Mouse (Mus musculus): Measurements from ENCODE around the gene Tmem260. TPM values are rescaled to one million over a fixed set of nuclear protein-coding genes. Genes with fewer than 3 reads are reported as not detected.

Gene Tmem260
- total and polyA plus RNA-seq, 3 experiments: 3.7 to 24.2 (median 16.0) TPM

- no peaks in the 10 kb centered on the region for H3K4me1 ChIP-seq (ENCODE audit: insufficient read depth, low read depth, low read length)
- no peak for TF ChIP-seq POLR2AphosphoS5 (IDR thresholded peaks at IDR 0.05; ENCODE audit: insufficient replicate concordance, low read depth, low read length)
- TF ChIP-seq TAL1 (conservative IDR thresholded peaks at IDR 0.05; ENCODE audit: low read depth, low read length): no peak
- no peak for TF ChIP-seq GATA1 (IDR thresholded peaks at IDR 0.05; ENCODE audit: borderline replicate concordance, low read length)
- no peak for TF ChIP-seq CTCF (IDR thresholded peaks at IDR 0.05; ENCODE audit: low read depth, low read length)
- no peak for TF ChIP-seq GATA2 (IDR thresholded peaks at IDR 0.05; ENCODE audit: borderline replicate concordance, low read depth, low read length)
- no peak for DNase-seq (ENCODE audit: low spot score)
- peaks cover 56% of the 10 kb centered on the region for H3K36me3 ChIP-seq (replicated peaks)
- no peaks in the 10 kb centered on the region for H3K9me3 ChIP-seq (replicated peaks)
- H3K27me3 ChIP-seq (ENCODE audit: insufficient read depth, low read length): no peaks in the 10 kb centered on the region
- H3K4me3 ChIP-seq (ENCODE audit: low read depth, low read length): no peak overlapping the region
- ATAC-seq (ENCODE audit: extremely low read depth, insufficient number of reproducible peaks, low FRiP score, poor library complexity, severe bottlenecking): no peak
These were observed 10.6 kb downstream of the Tmem260 start for GRCm38 (mm10) chr14:48456305-48457092.

- ATAC-seq (ENCODE audit: extremely low read depth, insufficient number of reproducible peaks, low FRiP score, poor library complexity, severe bottlenecking) (no peak), DNase-seq (ENCODE audit: low spot score) (no peak)
- Histone ChIP-seq H3K36me3 (replicated peaks) (peaks cover 49% of the 10 kb centered on the region), H3K9me3 (replicated peaks) (no peaks in the 10 kb centered on the region), H3K4me1 (ENCODE audit: insufficient read depth, low read depth, low read length) (no peaks in the 10 kb centered on the region), H3K27me3 (ENCODE audit: insufficient read depth, low read length) (no peaks in the 10 kb centered on the region), H3K4me3 (ENCODE audit: low read depth, low read length) (no peak overlapping the region)
- no peak for TF ChIP-seq GATA1 (IDR thresholded peaks at IDR 0.05; ENCODE audit: borderline replicate concordance, low read length)
- no peak for TF ChIP-seq GATA2 (IDR thresholded peaks at IDR 0.05; ENCODE audit: borderline replicate concordance, low read depth, low read length)
- no peak for TF ChIP-seq POLR2AphosphoS5 (IDR thresholded peaks at IDR 0.05; ENCODE audit: insufficient replicate concordance, low read depth, low read length)
- TF ChIP-seq TAL1 (conservative IDR thresholded peaks at IDR 0.05; ENCODE audit: low read depth, low read length): no peak
- TF ChIP-seq CTCF (IDR thresholded peaks at IDR 0.05; ENCODE audit: low read depth, low read length): no peak
These were observed 11.5 kb downstream of the Tmem260 start for GRCm38 (mm10) chr14:48457288-48457938.

GRCm38 (mm10) chr14:48458901-48459300 lies 13.0 kb downstream of the Tmem260 start:
- Histone ChIP-seq H3K27me3 (ENCODE audit: insufficient read depth, low read length) (no peaks in the 10 kb centered on the region), H3K4me3 (ENCODE audit: low read depth, low read length) (no peak overlapping the region), H3K4me1 (ENCODE audit: insufficient read depth, low read depth, low read length) (no peaks in the 10 kb centered on the region), H3K36me3 (replicated peaks) (peaks cover 47% of the 10 kb centered on the region), H3K9me3 (replicated peaks) (no peaks in the 10 kb centered on the region)
- ATAC-seq (ENCODE audit: extremely low read depth, insufficient number of reproducible peaks, low FRiP score, poor library complexity, severe bottlenecking): no peak
- DNase-seq (ENCODE audit: low spot score): no peak
- no peak for TF ChIP-seq POLR2AphosphoS5 (IDR thresholded peaks at IDR 0.05; ENCODE audit: insufficient replicate concordance, low read depth, low read length)
- TF ChIP-seq TAL1 (conservative IDR thresholded peaks at IDR 0.05; ENCODE audit: low read depth, low read length): no peak
- no peak for TF ChIP-seq CTCF (IDR thresholded peaks at IDR 0.05; ENCODE audit: low read depth, low read length)
- no peak for TF ChIP-seq GATA1 (IDR thresholded peaks at IDR 0.05; ENCODE audit: borderline replicate concordance, low read length)
- no peak for TF ChIP-seq GATA2 (IDR thresholded peaks at IDR 0.05; ENCODE audit: borderline replicate concordance, low read depth, low read length)

- H3K4me1 ChIP-seq (ENCODE audit: insufficient read depth, low read depth, low read length): no peaks in the 10 kb centered on the region
- H3K36me3 ChIP-seq (replicated peaks): peaks cover 27% of the 10 kb centered on the region
- no peaks in the 10 kb centered on the region for H3K27me3 ChIP-seq (ENCODE audit: insufficient read depth, low read length)
- ATAC-seq (ENCODE audit: extremely low read depth, insufficient number of reproducible peaks, low FRiP score, poor library complexity, severe bottlenecking) (no peak), DNase-seq (ENCODE audit: low spot score) (no peak)
- no peaks in the 10 kb centered on the region for H3K9me3 ChIP-seq (replicated peaks)
- H3K4me3 ChIP-seq (ENCODE audit: low read depth, low read length): no peak overlapping the region
- TF ChIP-seq GATA1 (IDR thresholded peaks at IDR 0.05; ENCODE audit: borderline replicate concordance, low read length) (no peak), CTCF (IDR thresholded peaks at IDR 0.05; ENCODE audit: low read depth, low read length) (no peak), TAL1 (conservative IDR thresholded peaks at IDR 0.05; ENCODE audit: low read depth, low read length) (no peak), POLR2AphosphoS5 (IDR thresholded peaks at IDR 0.05; ENCODE audit: insufficient replicate concordance, low read depth, low read length) (no peak), GATA2 (IDR thresholded peaks at IDR 0.05; ENCODE audit: borderline replicate concordance, low read depth, low read length) (no peak)
These were observed 22.4 kb downstream of the Tmem260 start for GRCm38 (mm10) chr14:48468339-48468738.

GRCm38 (mm10) chr14:48470742-48471487 lies 25.0 kb downstream of the Tmem260 start:
- Histone ChIP-seq H3K27me3 (ENCODE audit: insufficient read depth, low read length) (no peaks in the 10 kb centered on the region), H3K36me3 (replicated peaks) (peaks cover 27% of the 10 kb centered on the region), H3K4me3 (ENCODE audit: low read depth, low read length) (no peak overlapping the region), H3K4me1 (ENCODE audit: insufficient read depth, low read depth, low read length) (no peaks in the 10 kb centered on the region), H3K9me3 (replicated peaks) (no peaks in the 10 kb centered on the region)
- no peak for TF ChIP-seq GATA2 (IDR thresholded peaks at IDR 0.05; ENCODE audit: borderline replicate concordance, low read depth, low read length)
- no peak for TF ChIP-seq CTCF (IDR thresholded peaks at IDR 0.05; ENCODE audit: low read depth, low read length)
- TF ChIP-seq POLR2AphosphoS5 (IDR thresholded peaks at IDR 0.05; ENCODE audit: insufficient replicate concordance, low read depth, low read length): no peak
- no peak for TF ChIP-seq TAL1 (conservative IDR thresholded peaks at IDR 0.05; ENCODE audit: low read depth, low read length)
- no peak for TF ChIP-seq GATA1 (IDR thresholded peaks at IDR 0.05; ENCODE audit: borderline replicate concordance, low read length)
- no peak for ATAC-seq (ENCODE audit: extremely low read depth, insufficient number of reproducible peaks, low FRiP score, poor library complexity, severe bottlenecking)
- no peak for DNase-seq (ENCODE audit: low spot score)

GRCm38 (mm10) chr14:48472179-48472578 lies 26.3 kb downstream of the Tmem260 start:
- Histone ChIP-seq H3K4me1 (ENCODE audit: insufficient read depth, low read depth, low read length) (no peaks in the 10 kb centered on the region), H3K27me3 (ENCODE audit: insufficient read depth, low read length) (no peaks in the 10 kb centered on the region), H3K4me3 (ENCODE audit: low read depth, low read length) (no peak overlapping the region), H3K9me3 (replicated peaks) (no peaks in the 10 kb centered on the region), H3K36me3 (replicated peaks) (peaks cover 21% of the 10 kb centered on the region)
- ATAC-seq (ENCODE audit: extremely low read depth, insufficient number of reproducible peaks, low FRiP score, poor library complexity, severe bottlenecking): no peak
- TF ChIP-seq CTCF (IDR thresholded peaks at IDR 0.05; ENCODE audit: low read depth, low read length): no peak
- TF ChIP-seq TAL1 (conservative IDR thresholded peaks at IDR 0.05; ENCODE audit: low read depth, low read length): no peak
- no peak for DNase-seq (ENCODE audit: low spot score)

All from G1E (cell line).